Mouse (Mus musculus): ENCODE results near the gene Nit1. TPM values are rescaled to one million over a fixed set of nuclear protein-coding genes. Genes with fewer than 3 reads are reported as not detected.

Nit1 gene
- total and polyA plus RNA-seq, 3 experiments: 39.5 to 51.4 (median 40.8) TPM

DNA sequence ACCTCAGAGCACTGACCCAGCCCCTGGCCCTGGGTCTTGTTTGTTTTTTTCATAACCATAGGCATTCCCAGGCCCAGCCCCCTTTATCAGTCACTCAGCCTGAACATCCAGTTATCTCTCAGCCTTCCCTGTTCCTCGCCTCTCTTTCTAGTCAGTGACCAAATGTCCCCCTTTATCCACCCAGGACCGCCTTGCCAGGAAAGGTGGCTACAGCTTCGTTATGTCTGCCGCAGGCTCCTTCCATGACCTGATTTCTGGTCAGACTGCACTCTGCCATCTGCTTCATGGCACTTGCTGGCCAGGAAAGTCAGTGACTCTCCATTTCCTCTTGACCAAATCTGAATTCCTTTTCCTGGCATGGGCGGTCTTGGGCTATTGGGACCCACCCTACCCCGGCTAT lies 32.9 kb upstream of the Nit1 start:
- H3K36me3 ChIP-seq (replicated peaks in 1 of 2; ENCODE audit: control insufficient read depth in 1 of 2, insufficient read depth in 1 of 2, low read length in 1 of 2): no peaks in the 10 kb centered on the region
- no peak overlapping the region for H3K9ac ChIP-seq (ENCODE audit: insufficient read depth, low read depth)
- TF ChIP-seq MAX (IDR thresholded peaks at IDR 0.05; ENCODE audit: low read length): no peak
- no peak overlapping the region for H3K27ac ChIP-seq (ENCODE audit: insufficient read depth, low read depth)
- dilution Hi-C loops (cut with MboI; ENCODE audit: extremely low pct_ligation_motif_present, extremely low pct_unique_long_range_greater_than_20kb, low sequenced_read_pairs): no loop called here
- no peak overlapping the region for H3K4me2 ChIP-seq (ENCODE audit: insufficient read depth, low read depth, poor library complexity, severe bottlenecking)
- H3K4me3 ChIP-seq (replicated peaks in 1 of 3; ENCODE audit: low read depth in 2 of 3, low read length in 2 of 3, poor library complexity in 1 of 3): no peak overlapping the region
- in situ Hi-C loops (cut with MboI; ENCODE audit: low pct_ligation_motif_present, low pct_unique_long_range_greater_than_20kb, low sequenced_read_pairs): no loop called here
- H3K4me1 ChIP-seq (ENCODE audit: control insufficient read depth in 1 of 2, insufficient read depth in 2 of 2): peaks cover 11 to 36% of the 10 kb centered on the region in 2 experiments
- no peaks in the 10 kb centered on the region for H3K79me2 ChIP-seq (replicated peaks; ENCODE audit: control insufficient read depth, extremely low read depth, insufficient read depth, poor library complexity, severe bottlenecking)
- H3K9me3 ChIP-seq (replicated peaks; ENCODE audit: low read length): no peaks in the 10 kb centered on the region
- peaks cover 9% of the 10 kb centered on the region for H3K27me3 ChIP-seq (replicated peaks)
- no peak for DNase-seq (ENCODE audit: extremely low read depth)

DNA sequence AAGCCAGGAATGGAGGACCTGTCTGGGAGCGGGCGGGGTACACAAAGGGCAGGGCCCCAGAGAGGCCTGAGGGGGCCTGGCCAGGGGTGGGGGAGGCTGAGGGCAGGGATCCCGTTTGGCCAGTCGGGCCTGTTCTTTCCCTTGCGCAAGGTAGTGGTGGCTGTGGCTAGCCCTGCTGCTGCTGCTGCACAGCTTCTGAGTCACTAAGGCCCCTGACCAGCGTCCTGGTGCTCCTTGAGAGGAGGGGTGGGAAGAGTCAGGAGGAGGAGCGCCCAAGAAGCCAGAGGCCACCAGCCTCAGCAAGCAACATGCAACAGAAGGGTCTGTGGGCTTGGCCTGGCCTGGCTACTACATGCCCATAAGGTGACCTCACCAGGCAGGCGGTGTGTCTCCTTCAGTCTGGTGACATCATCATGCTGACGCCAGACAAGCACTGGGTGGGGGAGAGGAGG lies 30.2 kb upstream of the Nit1 start:
- H3K4me1 ChIP-seq (ENCODE audit: control insufficient read depth in 1 of 2, insufficient read depth in 2 of 2): peaks cover 7 to 19% of the 10 kb centered on the region in 2 experiments
- TF ChIP-seq ZNF384 (IDR thresholded peaks at IDR 0.05; ENCODE audit: low read depth, low read length) (no peak), JUND (conservative IDR thresholded peaks at IDR 0.05; ENCODE audit: low read depth, low read length) (no peak), RAD21 (IDR thresholded peaks at IDR 0.05; ENCODE audit: low read depth, low read length) (no peak)
- H3K9ac ChIP-seq (ENCODE audit: insufficient read depth, low read depth): no peak overlapping the region
- peaks cover 8% of the 10 kb centered on the region for H3K27me3 ChIP-seq (replicated peaks)
- H3K27ac ChIP-seq (ENCODE audit: insufficient read depth, low read depth): no peak overlapping the region
- H3K4me3 ChIP-seq (replicated peaks in 1 of 3; ENCODE audit: low read depth in 2 of 3, low read length in 2 of 3, poor library complexity in 1 of 3): no peak overlapping the region
- in situ Hi-C loops (cut with MboI; ENCODE audit: low pct_ligation_motif_present, low pct_unique_long_range_greater_than_20kb, low sequenced_read_pairs): no loop called here
- dilution Hi-C loops (cut with MboI; ENCODE audit: extremely low pct_ligation_motif_present, extremely low pct_unique_long_range_greater_than_20kb, low sequenced_read_pairs): no loop called here
- H3K36me3 ChIP-seq (replicated peaks in 1 of 2; ENCODE audit: control insufficient read depth in 1 of 2, insufficient read depth in 1 of 2, low read length in 1 of 2): no peaks in the 10 kb centered on the region
- no peaks in the 10 kb centered on the region for H3K9me3 ChIP-seq (replicated peaks; ENCODE audit: low read length)
- no peak overlapping the region for H3K4me2 ChIP-seq (ENCODE audit: insufficient read depth, low read depth, poor library complexity, severe bottlenecking)
- no peaks in the 10 kb centered on the region for H3K79me2 ChIP-seq (replicated peaks; ENCODE audit: control insufficient read depth, extremely low read depth, insufficient read depth, poor library complexity, severe bottlenecking)
- DNase-seq (ENCODE audit: extremely low read depth): no peak

DNA sequence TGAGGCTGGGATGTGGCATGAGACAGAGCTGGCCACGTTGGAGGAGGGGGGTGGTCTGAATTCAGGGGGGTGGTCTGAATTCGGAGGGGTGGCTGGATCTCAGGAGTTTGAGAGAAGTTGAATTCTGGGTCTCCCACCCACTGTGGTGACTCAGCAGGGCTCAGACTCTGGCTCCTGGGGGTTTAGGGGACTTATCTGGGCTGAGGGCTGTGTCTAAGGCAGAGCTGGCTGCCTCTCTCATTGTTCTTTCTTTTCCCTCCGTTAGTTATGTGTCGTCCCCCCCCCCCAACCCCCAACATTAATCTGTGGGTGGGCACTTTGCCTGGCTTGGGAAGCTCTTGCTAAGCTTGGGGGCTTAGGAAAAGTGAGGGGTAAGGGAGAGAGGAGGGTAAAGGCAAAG lies 28.5 kb upstream of the Nit1 start:
- in situ Hi-C loops (cut with MboI; ENCODE audit: low pct_ligation_motif_present, low pct_unique_long_range_greater_than_20kb, low sequenced_read_pairs): no loop called here
- peaks cover 3 to 7% of the 10 kb centered on the region in 2 experiments for H3K4me1 ChIP-seq (ENCODE audit: control insufficient read depth in 1 of 2, insufficient read depth in 2 of 2)

More for the DNA sequence above, 28.5 kb upstream of the Nit1 start:
- Histone ChIP-seq H3K4me3 (replicated peaks in 1 of 3; ENCODE audit: low read depth in 2 of 3, low read length in 2 of 3, poor library complexity in 1 of 3) (no peak overlapping the region), H3K9ac (ENCODE audit: insufficient read depth, low read depth) (no peak overlapping the region), H3K4me2 (ENCODE audit: insufficient read depth, low read depth, poor library complexity, severe bottlenecking) (no peak overlapping the region), H3K9me3 (replicated peaks; ENCODE audit: low read length) (no peaks in the 10 kb centered on the region), H3K27me3 (replicated peaks) (peaks cover 5% of the 10 kb centered on the region), H3K36me3 (replicated peaks in 1 of 2; ENCODE audit: control insufficient read depth in 1 of 2, insufficient read depth in 1 of 2, low read length in 1 of 2) (no peaks in the 10 kb centered on the region), H3K79me2 (replicated peaks; ENCODE audit: control insufficient read depth, extremely low read depth, insufficient read depth, poor library complexity, severe bottlenecking) (no peaks in the 10 kb centered on the region), H3K27ac (ENCODE audit: insufficient read depth, low read depth) (no peak overlapping the region)
- TF ChIP-seq ELF1 (IDR thresholded peaks at IDR 0.05; ENCODE audit: low read depth, low read length) (no peak), PAX5 (IDR thresholded peaks at IDR 0.05; ENCODE audit: low read length) (no peak), ZMIZ1 (IDR thresholded peaks at IDR 0.05; ENCODE audit: low read depth, low read length) (no peak), KAT2A (IDR thresholded peaks at IDR 0.05; ENCODE audit: insufficient replicate concordance, low read length) (no peak), RCOR1 (conservative IDR thresholded peaks at IDR 0.05; ENCODE audit: low read depth, low read length) (no peak), CHD1 (IDR thresholded peaks at IDR 0.05; ENCODE audit: low read depth, low read length) (no peak), ZNF384 (IDR thresholded peaks at IDR 0.05; ENCODE audit: low read depth, low read length) (no peak), JUN (IDR thresholded peaks at IDR 0.05; ENCODE audit: insufficient read depth, low read depth, low read length) (no peak), USF2 (conservative IDR thresholded peaks at IDR 0.05; ENCODE audit: low read depth, low read length) (no peak), E2F4 (IDR thresholded peaks at IDR 0.05; ENCODE audit: insufficient replicate concordance, low read depth, low read length) (no peak), JUND (conservative IDR thresholded peaks at IDR 0.05; ENCODE audit: low read depth, low read length) (no peak)
- dilution Hi-C loops (cut with MboI; ENCODE audit: extremely low pct_ligation_motif_present, extremely low pct_unique_long_range_greater_than_20kb, low sequenced_read_pairs): no loop called here
- no peak for DNase-seq (ENCODE audit: extremely low read depth)
